Mouse (Mus musculus) heart, embryonic 16.5 days (tissue): ENCODE data around the gene Pbrm1. TPM values are rescaled to one million over a fixed set of nuclear protein-coding genes. Genes with fewer than 3 reads are reported as not detected.

Source experiments
- ATAC-seq: fragments of 200-750 bp; cut with Nextera tagmentation; replicated peaks from 2 replicates; pipeline ENCODE4 v1.8.0; 2017; ENCODE audit warnings: moderate number of reproducible peaks; ENCODE audit not compliant: insufficient read depth, low FRiP score; ENCODE audit errors: extremely low read depth
- H3K27ac ChIP-seq: fragments of 300-500 bp; sonication (generic); 2 replicates; pipeline ENCODE4 v1.5.1; 2014; ENCODE audit warnings: mild to moderate bottlenecking, low read length, control low read depth, moderate library complexity
- H3K27me3 ChIP-seq: fragments of 300-500 bp; sonication (generic); 2 replicates; pipeline ENCODE4 v1.6.1; 2014; ENCODE audit warnings: low read length, mixed read lengths; ENCODE audit not compliant: control insufficient read depth, insufficient read depth
- H3K36me3 ChIP-seq: fragments of 300-500 bp; sonication (generic); 2 replicates; pipeline ENCODE4 v1.6.1; 2014; ENCODE audit not compliant: control insufficient read depth, insufficient read depth
- H3K4me1 ChIP-seq: fragments of 300-500 bp; sonication (generic); 2 replicates; pipeline ENCODE4 v1.6.1; 2014; ENCODE audit warnings: low read length, mixed read lengths; ENCODE audit not compliant: control insufficient read depth, insufficient read depth
- H3K4me2 ChIP-seq: fragments of 300-500 bp; sonication (generic); 2 replicates; pipeline ENCODE4 v1.6.1; 2014; ENCODE audit warnings: low read depth, mild to moderate bottlenecking, control low read depth, low read length
- H3K4me3 ChIP-seq: fragments of 300-500 bp; sonication (generic); 2 replicates; pipeline ENCODE4 v1.5.1; 2014; ENCODE audit warnings: mild to moderate bottlenecking, control low read depth, low read length
- H3K9ac ChIP-seq: fragments of 300-500 bp; sonication (generic); 2 replicates; pipeline ENCODE4 v1.6.1; 2014; ENCODE audit warnings: low read length, control low read depth
- H3K9me3 ChIP-seq: fragments of 300-500 bp; sonication (generic); replicated peaks from 2 replicates; pipeline ENCODE4 v1.6.1; 2016; ENCODE audit warnings: low read length; ENCODE audit not compliant: control insufficient read depth
- WGBS: fragments of 180-500 bp; shearing (Covaris S2); extraction: QIAGEN DNeasy Blood & Tissue Kit; methylation state at CpG from one replicate; pipeline ENCODE4 v1.1.7; 2014; 5-methylcytosine and 5-hydroxymethylcytosine counted together
- polyA plus RNA-seq: library from polyadenylated mRNA; unstranded; fragments of >200 nt; fragmentation: Nextera tagmentation; extraction: Ambion mirVana; gene quantifications from 2 replicates; pipeline ENCODE4 v1.2.1, GENCODE M21; 2015

Gene Pbrm1
- polyA plus RNA-seq, 1 experiment from 2014 or later = 98.3 TPM

DNA sequence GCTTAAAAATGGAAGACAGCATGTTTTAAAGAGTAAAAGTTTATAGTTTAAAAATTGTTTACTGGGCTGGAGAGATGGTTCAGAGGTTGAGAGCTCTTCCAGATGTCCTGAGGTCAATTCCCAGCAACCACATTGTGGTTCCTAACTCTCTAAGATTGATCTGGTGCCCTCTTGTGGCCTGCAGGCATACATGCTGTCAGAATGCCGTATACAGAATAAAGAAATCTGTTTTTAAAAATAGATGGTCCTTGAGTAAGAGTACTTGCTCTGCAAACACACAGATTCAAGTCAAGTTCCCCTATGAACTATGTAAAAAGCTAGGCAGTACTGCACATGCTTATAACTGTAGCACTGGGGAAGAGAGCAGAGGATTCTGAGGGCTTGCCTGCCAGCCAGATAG is 43.3 kb downstream of the Pbrm1 start:
- Histone ChIP-seq H3K27me3 (no peaks in the 10 kb centered on the region), H3K9me3 (no peaks in the 10 kb centered on the region), H3K4me1 (no peaks in the 10 kb centered on the region), H3K36me3 (peaks cover 42% of the 10 kb centered on the region), H3K4me3 (no peak overlapping the region), H3K4me2 (no peak overlapping the region), H3K9ac (no peak overlapping the region), H3K27ac (no peak overlapping the region)
- WGBS = 38% methylated on average over 1 of the region's 1 CpGs
- ATAC-seq = no peak

DNA sequence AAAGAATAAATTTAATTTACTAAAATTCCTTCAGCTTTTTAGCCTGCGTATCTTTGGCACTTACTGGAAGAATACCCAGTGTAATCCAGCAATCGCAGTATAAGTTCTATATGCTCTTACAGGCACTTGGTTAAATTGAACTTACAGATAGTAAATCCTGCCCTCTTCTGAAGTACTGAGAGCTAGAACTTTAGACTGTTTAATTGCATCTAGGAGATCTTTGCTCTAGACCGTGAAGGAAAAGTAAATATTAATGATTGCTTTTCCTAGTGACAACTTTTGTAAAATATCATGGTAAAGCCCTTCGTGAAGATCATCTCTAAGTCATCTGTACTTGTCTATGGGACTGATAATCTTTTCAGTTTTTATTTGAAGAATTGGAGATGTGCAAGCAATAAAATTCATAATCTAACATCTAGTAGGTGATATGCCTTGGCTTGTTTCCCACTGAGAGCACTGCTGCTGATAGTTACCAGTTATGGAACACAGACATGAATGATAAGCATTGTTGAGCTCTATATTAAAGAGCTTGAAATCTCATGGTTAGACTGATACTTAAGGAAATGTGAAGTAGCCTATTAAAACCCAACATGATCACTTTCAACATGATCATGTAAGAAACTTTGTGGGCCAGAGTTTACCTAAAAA is 50.3 kb downstream of the Pbrm1 start:
- no peaks in the 10 kb centered on the region for H3K4me1 ChIP-seq
- no peak overlapping the region for H3K4me3 ChIP-seq
- 94% methylated on average over 4 of the region's 4 CpGs for WGBS
- H3K27me3 ChIP-seq = no peaks in the 10 kb centered on the region
- H3K27ac ChIP-seq = no peak overlapping the region
- ATAC-seq = no peak
- H3K4me2 ChIP-seq = no peak overlapping the region
- H3K9ac ChIP-seq = no peak overlapping the region
- H3K9me3 ChIP-seq = no peaks in the 10 kb centered on the region
- H3K36me3 ChIP-seq = peaks cover 33% of the 10 kb centered on the region

DNA sequence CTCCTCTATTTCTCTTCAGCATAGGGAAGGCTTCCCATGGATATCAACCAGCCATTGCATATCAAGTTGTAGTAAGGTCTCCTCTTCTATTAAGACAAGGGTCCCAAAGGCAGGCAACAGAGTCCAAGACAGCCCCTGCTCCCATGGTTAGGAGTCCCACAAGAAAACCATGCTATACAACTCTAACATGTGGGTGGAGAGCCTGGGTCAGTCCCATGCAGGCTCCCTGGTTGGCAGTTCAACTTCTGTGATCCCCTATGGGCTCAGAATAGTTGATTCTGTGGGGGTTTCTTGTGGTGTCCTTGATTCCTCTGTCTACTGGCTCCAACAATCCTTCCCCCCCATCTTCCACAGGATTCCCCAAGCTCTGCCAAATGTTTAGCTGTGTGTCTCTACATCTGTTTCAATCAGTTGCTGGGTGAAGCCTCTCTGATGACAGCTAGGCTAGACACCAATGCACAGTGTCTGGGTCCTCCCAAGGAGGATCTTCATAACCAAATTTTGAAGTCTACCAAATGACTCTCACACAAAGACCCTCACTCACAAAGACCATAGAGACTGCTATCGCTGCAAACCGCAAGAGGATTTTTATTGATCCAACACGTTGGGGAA is 59.8 kb downstream of the Pbrm1 start:
- Histone ChIP-seq H3K4me1 (no peaks in the 10 kb centered on the region), H3K9ac (no peak overlapping the region), H3K9me3 (peaks cover 5% of the 10 kb centered on the region), H3K36me3 (peaks cover 51% of the 10 kb centered on the region), H3K27ac (no peak overlapping the region), H3K4me3 (no peak overlapping the region), H3K27me3 (no peaks in the 10 kb centered on the region), H3K4me2 (no peak overlapping the region)
- 89% methylated on average over 3 of the region's 3 CpGs for WGBS
- no peak for ATAC-seq

DNA sequence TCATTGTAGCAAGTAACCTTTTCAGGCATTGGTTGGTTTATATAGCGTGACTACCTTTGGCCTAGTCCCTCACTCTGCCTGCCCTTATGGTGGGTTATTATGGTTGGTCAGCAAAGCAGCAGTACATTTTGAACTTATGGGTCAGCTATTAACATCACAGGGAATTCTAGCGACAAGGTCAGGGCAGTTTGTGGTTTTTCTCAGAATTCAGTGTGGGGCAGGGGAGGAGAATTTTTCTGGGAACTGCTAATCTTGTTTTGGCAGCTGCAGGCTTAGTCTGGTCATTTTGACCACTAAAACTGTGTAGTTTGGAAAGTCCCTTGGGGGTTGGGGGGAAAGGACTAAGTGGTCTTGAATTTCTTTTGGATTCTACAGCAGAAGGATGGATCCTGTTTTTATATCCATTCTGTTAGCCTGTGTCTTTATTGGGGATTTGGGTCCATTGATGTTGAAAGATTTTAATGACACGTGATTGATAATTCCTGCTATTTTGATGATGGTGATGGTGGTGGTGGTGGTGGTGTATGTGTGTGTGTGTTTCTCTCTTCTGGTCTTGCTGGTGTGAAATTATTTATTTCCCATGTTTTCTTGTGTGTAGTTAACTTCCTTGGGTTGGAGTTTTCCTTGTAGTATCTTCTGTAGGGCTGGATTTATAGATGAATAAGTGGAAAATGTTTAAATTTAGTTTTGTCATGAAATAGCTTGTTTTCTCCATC is 60.5 kb downstream of the Pbrm1 start:
- H3K9ac ChIP-seq = no peak overlapping the region
- H3K4me3 ChIP-seq = no peak overlapping the region
- H3K9me3 ChIP-seq = peaks cover 5% of the 10 kb centered on the region
- H3K36me3 ChIP-seq = peaks cover 44% of the 10 kb centered on the region
- H3K27me3 ChIP-seq = no peaks in the 10 kb centered on the region
- no peaks in the 10 kb centered on the region for H3K4me1 ChIP-seq
- no peak overlapping the region for H3K27ac ChIP-seq
- 91% methylated on average over 3 of the region's 3 CpGs for WGBS
- no peak for ATAC-seq
- no peak overlapping the region for H3K4me2 ChIP-seq

GRCm38 (mm10) chr14:31081147-31081546 is 62.2 kb downstream of the Pbrm1 start:
- Histone ChIP-seq H3K4me3 (no peak overlapping the region), H3K4me2 (no peak overlapping the region), H3K4me1 (no peaks in the 10 kb centered on the region), H3K9me3 (peaks cover 5% of the 10 kb centered on the region), H3K9ac (no peak overlapping the region), H3K36me3 (peaks cover 38% of the 10 kb centered on the region), H3K27ac (no peak overlapping the region), H3K27me3 (no peaks in the 10 kb centered on the region)
- no peak for ATAC-seq

DNA sequence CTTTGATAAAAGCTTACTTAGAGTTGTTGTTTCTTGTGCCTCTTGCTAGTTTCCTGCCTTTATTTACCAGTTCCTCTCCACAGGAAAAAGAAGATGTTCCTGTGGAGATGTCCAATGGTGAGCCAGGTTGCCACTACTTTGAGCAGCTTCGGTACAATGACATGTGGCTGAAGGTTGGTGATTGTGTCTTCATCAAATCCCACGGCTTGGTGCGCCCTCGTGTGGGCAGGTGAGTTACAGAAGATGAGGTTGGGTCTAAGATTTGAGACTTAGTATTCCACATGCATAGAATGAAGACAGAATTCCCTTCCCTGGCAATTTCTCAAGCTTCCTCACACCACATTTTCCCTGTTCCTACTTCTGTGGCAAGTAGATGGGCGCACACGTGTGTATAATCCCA is 68.5 kb downstream of the Pbrm1 start:
- ATAC-seq = no peak
- Histone ChIP-seq H3K4me1 (peaks cover 5% of the 10 kb centered on the region), H3K9ac (no peak overlapping the region), H3K4me2 (no peak overlapping the region), H3K27me3 (no peaks in the 10 kb centered on the region), H3K36me3 (peaks cover 49% of the 10 kb centered on the region), H3K9me3 (no peaks in the 10 kb centered on the region), H3K27ac (no peak overlapping the region), H3K4me3 (no peak overlapping the region)
- WGBS = 81% methylated on average over 6 of the region's 6 CpGs

GRCm38 (mm10) chr14:31088515-31088914 is 69.6 kb downstream of the Pbrm1 start:
- H3K4me2 ChIP-seq = no peak overlapping the region
- no peak overlapping the region for H3K27ac ChIP-seq
- H3K9ac ChIP-seq = no peak overlapping the region
- no peak overlapping the region for H3K4me3 ChIP-seq
- no peaks in the 10 kb centered on the region for H3K9me3 ChIP-seq
- no peak for ATAC-seq
- 95% methylated on average over 2 of the region's 2 CpGs for WGBS
- no peaks in the 10 kb centered on the region for H3K27me3 ChIP-seq
- peaks cover 5% of the 10 kb centered on the region for H3K4me1 ChIP-seq
- peaks cover 45% of the 10 kb centered on the region for H3K36me3 ChIP-seq

DNA sequence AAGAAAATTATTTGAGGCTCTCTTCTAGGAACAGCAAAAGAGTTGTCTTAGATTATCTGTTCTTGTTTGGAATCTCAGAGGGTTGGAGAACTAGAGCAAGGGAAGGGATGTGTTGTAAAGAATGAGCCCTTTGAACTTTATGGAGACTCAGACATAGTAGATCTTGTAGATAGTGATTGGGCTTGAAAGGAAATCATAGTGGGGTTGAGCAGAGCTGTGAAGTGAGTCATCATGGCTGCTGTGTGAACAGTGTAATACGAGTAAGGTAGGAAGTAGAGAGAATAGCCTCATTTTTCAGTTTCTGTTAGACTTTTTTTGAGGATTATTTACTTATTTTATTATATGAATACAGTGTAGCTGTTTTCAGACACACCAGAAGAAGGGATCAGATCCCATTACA is 71.0 kb downstream of the Pbrm1 start:
- Histone ChIP-seq H3K27ac (no peak overlapping the region), H3K9me3 (no peaks in the 10 kb centered on the region), H3K36me3 (peaks cover 41% of the 10 kb centered on the region), H3K9ac (no peak overlapping the region), H3K4me3 (no peak overlapping the region), H3K27me3 (no peaks in the 10 kb centered on the region), H3K4me2 (no peak overlapping the region), H3K4me1 (peaks cover 5% of the 10 kb centered on the region)
- ATAC-seq = no peak
- WGBS = 79% methylated on average over 1 of the region's 1 CpGs

DNA sequence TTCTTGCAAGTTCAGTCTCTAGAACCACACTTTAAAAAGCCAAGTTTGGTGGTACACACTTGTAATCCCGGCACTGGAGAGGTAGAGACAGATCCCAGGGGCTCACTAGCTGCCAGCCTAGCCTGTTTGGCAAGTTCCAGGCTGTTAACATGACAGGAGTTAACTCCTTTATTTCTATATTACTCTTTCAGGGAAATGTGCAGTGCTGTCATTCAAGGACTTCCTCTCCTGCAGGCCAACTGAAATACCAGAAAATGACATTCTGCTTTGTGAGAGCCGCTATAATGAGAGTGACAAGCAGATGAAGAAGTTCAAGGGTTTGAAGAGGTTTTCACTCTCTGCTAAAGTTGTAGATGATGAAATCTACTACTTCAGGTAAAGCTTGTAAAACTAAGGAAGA is 86.2 kb downstream of the Pbrm1 start:
- no peak for ATAC-seq
- no peaks in the 10 kb centered on the region for H3K9me3 ChIP-seq
- peaks cover 4% of the 10 kb centered on the region; the same call in 1 of the 2 replicates for H3K4me1 ChIP-seq
- 80% methylated on average over 2 of the region's 2 CpGs for WGBS
- H3K4me3 ChIP-seq = no peak overlapping the region
- no peak overlapping the region for H3K9ac ChIP-seq
- no peak overlapping the region for H3K27ac ChIP-seq
- H3K36me3 ChIP-seq = peaks cover 40% of the 10 kb centered on the region
- no peak overlapping the region for H3K4me2 ChIP-seq
- H3K27me3 ChIP-seq = no peaks in the 10 kb centered on the region
